Mouse (Mus musculus) limb, embryonic 14.5 days (tissue): ENCODE results near the gene Olfr1076. TPM values are rescaled to one million over a fixed set of nuclear protein-coding genes. Genes with fewer than 3 reads are reported as not detected.

Source experiments
- ATAC-seq: fragments of 200-750 bp; cut with Nextera tagmentation; 2 replicates; pipeline ENCODE4 v1.8.0; 2017; ENCODE audit warnings: low read depth, moderate number of reproducible peaks, moderate TSS enrichment; ENCODE audit not compliant: low FRiP score
- DNase-seq: peaks from one replicate; pipeline ENCODE4 v3.0.0-alpha.2; 2015; ENCODE audit warnings: low spot score
- H3K27ac ChIP-seq: fragments of 300-500 bp; sonication (generic); replicated peaks from 2 replicates; pipeline ENCODE4 v1.5.1; 2014; ENCODE audit warnings: low read depth, mild to moderate bottlenecking, low read length, moderate library complexity, mixed read lengths
- H3K27me3 ChIP-seq: fragments of 300-500 bp; sonication (generic); 2 replicates; pipeline ENCODE4 v1.6.1; 2014; ENCODE audit warnings: low read length, mixed read lengths; ENCODE audit not compliant: control insufficient read depth, insufficient read depth
- H3K36me3 ChIP-seq: fragments of 300-500 bp; sonication (generic); 2 replicates; pipeline ENCODE4 v1.6.1; 2014; ENCODE audit warnings: mild to moderate bottlenecking, low read length, moderate library complexity, mixed read lengths; ENCODE audit not compliant: control insufficient read depth, insufficient read depth
- H3K4me1 ChIP-seq: fragments of 300-500 bp; sonication (generic); 2 replicates; pipeline ENCODE4 v1.6.1; 2014; ENCODE audit warnings: antibody characterized with exemption, low read length, mixed read lengths; ENCODE audit not compliant: control insufficient read depth, insufficient read depth
- H3K4me2 ChIP-seq: fragments of 300-500 bp; sonication (generic); replicated peaks from 2 replicates; pipeline ENCODE4 v1.6.1; 2014; ENCODE audit warnings: low read depth, mild to moderate bottlenecking, low read length, moderate library complexity; ENCODE audit not compliant: severe bottlenecking
- H3K4me3 ChIP-seq: fragments of 300-500 bp; sonication (generic); replicated peaks from 2 replicates; pipeline ENCODE4 v1.5.1; 2014; ENCODE audit warnings: low read length
- H3K9ac ChIP-seq: fragments of 300-500 bp; sonication (generic); 2 replicates; pipeline ENCODE4 v1.6.1; 2014; ENCODE audit warnings: mild to moderate bottlenecking, low read depth, low read length, moderate library complexity; ENCODE audit not compliant: severe bottlenecking
- H3K9me3 ChIP-seq: fragments of 300-500 bp; sonication (generic); 2 replicates; pipeline ENCODE4 v1.6.1; 2016; ENCODE audit warnings: low read length; ENCODE audit not compliant: control insufficient read depth
- POLR2A ChIP-seq: fragments of 200-500 bp; IDR thresholded peaks from 2 replicates; pipeline ENCODE4 v1.8.0; 2012; ENCODE audit warnings: inconsistent platforms, mild to moderate bottlenecking, moderate library complexity, borderline replicate concordance; ENCODE audit not compliant: insufficient read depth, insufficient read length; ENCODE audit errors: extremely low read depth
- whole genome bisulfite sequencing: fragments of 180-500 bp; shearing (Covaris S2); extraction: QIAGEN DNeasy Blood & Tissue Kit; methylation state at CpG from one replicate; pipeline ENCODE4 v1.1.7; 2014; 5-methylcytosine and 5-hydroxymethylcytosine counted together
- polyA plus RNA-seq, 2 experiments: library from polyadenylated mRNA; depleted of rRNA in 1 of 2; stranded (reverse) in 1 of 2; unstranded in 1 of 2; fragments of >200 nt; fragmentation: Nextera tagmentation in 1 of 2; extraction: Ambion mirVana in 1 of 2; gene quantifications; 2 replicates each; pipeline versions ENCODE4 v1.2.1 to v1.2.3; 2012 to 2014

Olfr1076 gene
- polyA plus RNA-seq (2012; rRNA removed) (not detected in 2 replicates), polyA plus RNA-seq (2014; fragmentation: Nextera tagmentation; extraction: Ambion mirVana) (not detected in 2 replicates)

DNA sequence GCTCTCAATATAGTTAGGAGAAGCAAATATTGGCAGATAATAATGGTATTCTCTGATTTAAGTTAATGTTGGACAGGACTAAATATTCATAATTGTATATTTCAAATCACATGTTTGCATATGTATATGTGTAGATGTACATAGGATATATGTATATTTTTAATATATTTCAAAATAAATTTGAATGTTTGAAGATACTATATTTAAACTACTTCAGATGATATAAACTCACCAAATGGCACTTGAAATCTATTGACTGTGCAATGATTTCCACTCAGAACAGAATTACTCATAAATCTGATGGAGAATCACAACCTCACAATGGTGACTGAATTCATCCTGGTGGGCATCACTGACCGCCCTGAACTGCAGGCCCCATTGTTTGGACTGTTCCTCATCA lies at the start of gene Olfr1076:
Olfr1076 (plus strand) TSS at position 301 of the 400 bp plus-strand sequence.
- WGBS: 88% methylated on average over 1 of the region's 1 CpGs
- no peak for DNase-seq
- Histone ChIP-seq H3K27me3 (no peaks in the 10 kb centered on the region), H3K36me3 (no peaks in the 10 kb centered on the region), H3K4me1 (no peaks in the 10 kb centered on the region), H3K4me3 (no peak within 1 kb of the TSS), H3K27ac (no peak within 1 kb of the TSS), H3K4me2 (no peak within 1 kb of the TSS), H3K9me3 (no peaks in the 10 kb centered on the region), H3K9ac (no peak within 1 kb of the TSS)
- no peak for TF ChIP-seq POLR2A
- ATAC-seq: no peak

DNA sequence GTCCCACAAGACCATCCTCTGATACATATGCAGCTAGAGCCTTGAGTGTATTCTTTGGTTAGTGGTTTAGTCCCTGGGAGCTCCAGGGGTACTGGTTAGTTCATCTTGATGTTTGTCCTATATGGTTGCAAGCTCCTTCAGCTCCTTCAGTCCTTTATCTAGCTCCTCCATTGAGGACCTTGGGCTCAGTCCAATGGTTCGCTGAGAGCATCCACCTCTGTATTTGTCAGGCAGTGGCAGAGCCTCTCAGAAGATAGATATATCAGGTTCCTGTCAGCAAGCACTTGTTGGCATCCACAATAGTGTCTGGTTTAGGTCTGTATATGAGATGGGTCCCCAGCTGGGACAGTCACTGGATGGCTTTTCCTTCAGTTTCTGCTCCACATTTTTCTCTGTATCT lies 47.8 kb upstream of the Olfr1076 start:
- TF ChIP-seq POLR2A: no peak
- Histone ChIP-seq H3K9me3 (no peaks in the 10 kb centered on the region), H3K36me3 (no peaks in the 10 kb centered on the region), H3K27ac (no peak overlapping the region), H3K27me3 (no peaks in the 10 kb centered on the region), H3K4me1 (no peaks in the 10 kb centered on the region), H3K4me2 (no peak overlapping the region), H3K4me3 (no peak overlapping the region), H3K9ac (no peak overlapping the region)
- ATAC-seq: no peak
- no peak for DNase-seq
- 87% methylated on average over 1 of the region's 1 CpGs for WGBS

DNA sequence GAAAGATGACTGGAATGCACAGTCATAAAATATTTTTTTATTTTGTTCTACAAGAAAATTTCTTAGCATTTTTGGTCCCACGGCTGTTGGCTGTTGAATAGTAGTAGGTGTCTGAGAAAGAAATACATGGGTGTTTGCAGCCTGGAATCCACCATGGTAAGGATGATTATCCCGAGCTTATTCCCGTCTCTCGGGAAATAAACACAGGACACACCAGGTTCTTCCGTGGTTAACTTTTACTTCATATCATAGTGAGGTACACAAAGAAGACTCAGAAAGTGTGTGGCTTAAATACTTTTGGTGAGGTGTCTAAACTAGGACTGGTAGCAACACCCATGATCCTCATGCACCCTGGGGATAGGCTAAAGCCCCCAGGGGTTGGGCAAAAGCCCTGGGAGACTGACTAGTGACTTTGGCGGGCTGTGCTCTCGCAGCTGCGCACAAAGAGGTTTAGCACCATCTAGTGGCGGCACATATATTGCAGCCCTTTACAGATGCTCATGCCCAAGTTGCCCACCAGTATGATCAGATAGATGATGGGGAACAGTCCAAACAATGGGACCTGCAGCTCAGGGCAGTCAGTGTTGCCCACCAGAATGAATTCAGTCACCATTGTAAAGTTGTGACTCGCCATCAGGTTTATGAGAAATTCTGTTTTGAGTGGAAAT lies 43.7 kb upstream of the Olfr1076 start:
- Histone ChIP-seq H3K27me3 (no peaks in the 10 kb centered on the region), H3K27ac (no peak overlapping the region), H3K4me3 (no peak overlapping the region), H3K9ac (no peak overlapping the region), H3K4me1 (no peaks in the 10 kb centered on the region), H3K4me2 (no peak overlapping the region), H3K9me3 (no peaks in the 10 kb centered on the region), H3K36me3 (no peaks in the 10 kb centered on the region)
- DNase-seq (peak; percentile 52), ATAC-seq (no peak)
- WGBS: 40% methylated on average over 10 of the region's 10 CpGs
- no peak for TF ChIP-seq POLR2A

DNA sequence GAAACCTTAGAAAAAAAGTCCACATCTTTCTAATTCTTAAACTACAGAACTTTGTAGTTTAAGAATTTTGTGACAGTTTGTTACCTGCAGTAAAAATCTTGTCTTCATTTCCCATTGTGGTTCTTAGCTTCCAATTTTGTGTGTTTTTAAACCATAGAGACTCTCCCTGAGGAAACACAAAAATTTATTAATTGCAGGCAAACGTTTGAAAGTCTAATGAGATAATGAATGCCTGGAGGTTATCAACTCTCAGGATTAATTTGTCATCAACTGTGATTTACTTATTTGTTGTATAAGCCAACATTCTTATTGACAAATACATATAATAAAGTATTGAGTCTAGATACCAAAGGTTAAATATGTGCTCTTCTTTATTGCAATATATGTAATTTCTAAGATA lies 21.0 kb upstream of the Olfr1076 start, which contains the start of gene Olfr228:
Olfr228 (minus strand) TSS at position 101 of the 400 bp plus-strand sequence.
- Histone ChIP-seq H3K27ac (no peak within 1 kb of the TSS), H3K4me1 (no peaks in the 10 kb centered on the region), H3K27me3 (no peaks in the 10 kb centered on the region), H3K4me3 (no peak within 1 kb of the TSS), H3K9ac (no peak within 1 kb of the TSS), H3K4me2 (no peak within 1 kb of the TSS), H3K9me3 (no peaks in the 10 kb centered on the region), H3K36me3 (no peaks in the 10 kb centered on the region)
- DNase-seq: no peak
- no peak for ATAC-seq
- no peak for TF ChIP-seq POLR2A
- WGBS: 27% methylated on average over 1 of the region's 1 CpGs

DNA sequence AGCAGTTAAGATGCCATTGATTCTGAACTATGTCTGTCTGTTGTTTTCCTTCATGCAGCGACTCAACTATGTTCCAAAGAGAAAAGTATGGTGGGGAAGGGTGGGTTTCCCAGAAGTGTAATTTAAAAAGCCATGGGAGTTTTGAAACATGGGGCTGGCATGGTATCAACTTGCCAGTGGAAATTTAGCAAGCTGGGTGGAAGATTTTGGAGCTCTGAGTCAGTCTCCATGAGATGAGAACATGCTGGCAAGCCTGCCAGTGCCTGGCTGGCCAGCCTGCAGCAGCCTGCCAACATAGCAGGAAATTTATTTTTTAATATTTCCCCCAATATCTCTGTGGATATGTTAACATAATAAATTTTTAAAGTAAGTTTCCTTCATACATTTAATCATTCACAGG lies 22.7 kb downstream of the Olfr1076 start:
- no peak for ATAC-seq
- no peak overlapping the region for H3K27ac ChIP-seq
- H3K4me2 ChIP-seq: no peak overlapping the region
- no peak for TF ChIP-seq POLR2A
- no peaks in the 10 kb centered on the region for H3K36me3 ChIP-seq
- no peaks in the 10 kb centered on the region for H3K27me3 ChIP-seq
- H3K9me3 ChIP-seq: no peaks in the 10 kb centered on the region
- no peak overlapping the region for H3K9ac ChIP-seq
- H3K4me3 ChIP-seq: no peak overlapping the region
- 71% methylated on average over 1 of the region's 1 CpGs for WGBS
- no peak for DNase-seq
- no peaks in the 10 kb centered on the region for H3K4me1 ChIP-seq
